Mouse (Mus musculus): ENCODE results near the gene Serpina1c. TPM values are rescaled to one million over a fixed set of nuclear protein-coding genes. Genes with fewer than 3 reads are reported as not detected.
"Not testable (repeated sequence)": the region's sequence is repeated elsewhere in the genome, so short reads cannot be mapped to it uniquely, and the experiment has no call there.

The Serpina1c gene
- polyA plus RNA-seq (2015; fragmentation: Nextera tagmentation; extraction: Ambion mirVana): 0.18 TPM in 1 of 2 replicates, not detected in the other

DNA sequence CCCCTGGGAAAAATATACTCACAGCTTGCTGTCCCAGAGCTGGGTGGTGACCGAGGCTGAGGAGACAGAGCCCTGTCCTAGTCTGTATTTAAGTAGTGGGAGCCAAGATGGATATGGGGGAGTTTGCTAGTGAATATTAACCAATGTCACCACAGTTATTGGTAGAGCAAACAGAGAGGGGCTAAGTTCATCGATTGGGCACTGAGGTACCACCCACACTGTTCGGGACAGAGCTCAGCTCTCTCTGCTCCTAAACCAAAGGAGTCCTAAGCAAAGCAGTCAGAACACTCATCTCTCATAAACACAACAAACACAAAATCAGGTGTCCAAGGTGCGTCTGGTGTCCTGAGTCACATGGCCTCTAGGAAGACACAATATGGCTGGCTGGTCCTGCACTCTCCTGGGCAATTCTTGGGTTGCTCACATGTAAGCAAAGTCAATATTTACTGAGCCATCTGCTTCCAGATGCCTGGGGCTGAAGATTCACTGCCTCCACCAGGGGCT, at the start of gene Serpina1c:
Gene Serpina1c, minus strand, starts transcription at position 51 of the 504 bp plus-strand sequence.
- not testable (repeated sequence) for DNase-seq (ENCODE audit: low spot score)

DNA sequence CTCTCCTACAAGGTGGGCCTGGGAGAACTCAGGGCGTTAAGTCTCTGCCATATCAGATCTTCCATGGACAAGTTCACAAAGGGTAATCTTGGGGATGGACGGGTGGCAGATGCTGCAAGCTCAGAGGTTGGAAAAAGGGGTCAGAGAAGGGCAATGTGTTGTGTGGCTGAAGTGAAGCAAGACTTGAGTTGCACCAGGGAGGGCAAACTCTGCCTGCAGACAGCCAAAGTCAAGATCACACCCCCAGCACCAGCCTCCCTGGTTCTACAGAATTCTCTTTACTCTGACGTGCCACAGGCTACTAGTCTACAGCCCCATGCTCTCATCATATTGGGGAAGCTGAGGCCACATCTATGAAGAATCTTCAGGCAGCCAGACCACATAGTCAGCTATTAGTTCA, 48.3 kb upstream of the Serpina1c start:
- DNase-seq (ENCODE audit: low spot score): not testable (repeated sequence)

DNA sequence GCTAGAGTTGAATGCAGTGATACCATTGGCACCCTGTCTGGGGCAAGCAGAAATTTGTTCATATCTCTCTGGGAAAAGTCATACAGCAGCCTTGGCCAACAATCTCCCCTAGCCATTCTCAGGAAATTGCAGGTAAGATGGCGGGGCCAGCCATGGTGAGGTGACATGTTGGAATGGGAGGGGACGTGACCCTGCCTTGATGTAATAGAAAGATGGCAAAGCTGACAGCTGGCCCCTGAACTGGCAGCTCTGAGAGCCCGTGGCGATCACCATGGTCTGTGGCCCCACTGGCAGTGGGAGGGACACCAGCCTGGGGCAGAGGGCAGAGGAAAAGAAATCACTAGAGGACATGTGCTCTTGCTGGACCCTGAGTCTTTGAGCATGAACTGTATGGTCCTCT, 41.6 kb upstream of the Serpina1c start:
- no peak for DNase-seq (ENCODE audit: low spot score)

DNA sequence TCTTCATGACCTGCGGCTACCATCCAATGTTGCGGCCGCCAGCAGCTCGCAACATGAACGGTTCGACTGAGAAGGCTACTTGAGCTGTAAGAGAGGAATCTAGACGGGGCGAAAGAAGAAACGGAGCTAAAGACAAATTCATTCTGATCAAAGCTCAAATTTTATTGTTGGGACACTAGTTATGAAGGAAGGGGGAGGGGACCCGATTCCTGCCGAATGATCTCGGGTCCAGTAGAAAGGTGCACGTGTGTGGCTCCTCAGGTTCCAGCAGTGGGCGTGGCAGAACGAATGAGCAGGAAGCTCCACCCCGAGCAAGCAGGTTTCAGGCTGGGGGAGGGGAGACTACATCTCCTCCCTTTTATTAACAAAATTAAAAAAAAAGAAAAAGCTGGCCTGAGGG, 4.5 kb upstream of the Serpina1c start:
- DNase-seq (ENCODE audit: low spot score): not testable (repeated sequence)

DNA sequence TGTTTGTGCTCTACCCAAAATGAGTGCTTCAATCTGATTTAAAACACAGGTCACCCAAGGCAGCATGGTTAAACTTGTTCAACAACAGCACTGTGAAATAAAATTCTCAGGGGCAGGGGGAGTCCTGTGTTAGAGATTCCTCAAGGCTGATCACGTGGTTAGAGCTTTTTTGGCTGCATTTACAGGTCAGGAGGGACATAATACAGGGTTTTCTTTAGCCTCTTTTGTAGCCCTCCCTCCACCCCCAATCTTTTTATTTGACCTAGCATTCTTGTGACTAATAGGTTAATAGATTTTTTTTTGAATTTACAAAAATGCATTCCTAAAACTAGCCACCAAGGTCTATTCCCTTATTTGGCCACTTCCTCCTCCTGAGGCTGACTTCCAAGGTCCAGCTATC, 3.1 kb upstream of the Serpina1c start:
- not testable (repeated sequence) for DNase-seq (ENCODE audit: low spot score)

DNA sequence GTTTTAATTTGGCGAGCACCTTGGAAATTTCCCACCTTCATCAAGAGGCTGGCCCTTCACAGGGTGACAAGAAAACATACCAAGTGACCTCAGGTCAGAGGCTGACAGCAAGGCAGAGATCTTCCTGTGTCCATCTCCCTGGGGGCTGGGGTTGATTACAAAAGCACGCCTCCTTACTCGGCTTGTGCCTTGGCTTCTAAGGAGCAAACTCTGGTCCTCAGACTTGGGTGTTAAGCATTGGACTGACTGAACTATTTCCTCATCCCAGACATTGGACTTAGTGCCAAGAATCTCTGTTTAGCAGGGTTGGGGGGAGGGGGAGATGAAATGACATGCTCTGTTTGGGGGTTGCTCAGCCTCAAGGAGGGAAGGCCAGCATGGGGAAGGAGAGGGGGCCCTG, 2.8 kb downstream of the Serpina1c start:
- DNase-seq (ENCODE audit: low spot score): not testable (repeated sequence)

DNA sequence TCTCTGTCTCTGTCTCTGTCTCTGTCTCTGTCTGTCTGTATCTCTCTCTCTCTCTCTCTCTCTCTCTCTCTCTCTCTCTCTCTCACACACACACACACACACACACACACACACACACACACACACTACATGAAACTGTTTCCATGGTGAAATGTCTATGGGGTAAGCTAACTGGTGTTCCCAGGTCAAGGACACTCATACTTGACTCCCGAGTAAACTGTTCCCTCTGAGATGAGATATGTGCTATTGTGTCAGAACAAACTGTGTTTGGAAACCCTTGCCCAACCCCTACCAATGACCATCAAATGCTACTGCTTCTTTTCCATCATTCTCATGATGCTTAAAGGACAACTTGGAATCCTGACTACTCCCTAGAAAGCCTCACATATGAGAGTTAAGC, 37.8 kb downstream of the Serpina1c start:
- DNase-seq (ENCODE audit: low spot score): not testable (repeated sequence)

DNA sequence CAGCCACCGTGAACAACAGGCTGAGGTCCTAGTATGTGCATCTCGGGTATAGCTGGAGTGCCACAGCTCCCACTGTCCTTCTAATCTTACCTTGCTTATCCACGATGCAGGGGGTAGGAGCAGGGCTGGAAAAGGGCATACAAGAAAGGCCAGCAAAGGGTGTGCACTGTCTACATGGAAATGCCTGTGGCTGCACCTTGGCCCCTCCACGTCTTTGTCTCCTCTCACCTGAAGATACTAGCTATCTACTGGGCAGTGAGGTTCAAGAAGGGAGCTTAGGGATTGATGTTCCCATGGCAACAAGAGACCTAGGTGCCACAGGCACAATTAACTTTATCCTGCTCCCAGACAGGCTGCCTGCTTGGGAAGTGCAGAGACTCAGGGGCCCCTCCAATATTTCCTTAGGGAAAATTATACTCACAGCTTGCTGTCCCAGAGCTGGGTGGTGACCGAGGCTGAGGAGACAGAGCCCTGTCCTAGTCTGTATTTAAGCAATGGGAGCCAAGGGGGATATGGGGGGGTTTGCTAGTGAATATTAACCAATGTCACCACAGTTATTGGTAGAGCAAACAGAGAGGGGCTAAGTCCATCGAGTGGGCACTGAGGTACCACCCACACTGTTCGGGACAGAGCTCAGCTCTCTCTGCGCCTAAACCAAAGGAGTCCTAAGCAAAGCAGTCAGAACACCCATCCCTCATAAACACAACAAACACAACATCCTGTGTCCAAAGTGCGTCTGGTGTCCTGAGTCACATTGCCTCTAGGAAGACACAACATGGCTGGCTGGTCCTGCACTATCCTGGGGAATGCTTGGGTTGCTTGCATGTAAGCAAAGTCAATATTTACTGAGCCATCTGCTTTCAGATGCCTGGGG, 41.3 kb downstream of the Serpina1c start, which contains the start of gene Serpina1a:
Gene Serpina1a, minus strand, starts transcription at position 462 of the 874 bp plus-strand sequence.
- DNase-seq (ENCODE audit: low spot score): not testable (repeated sequence)

DNA sequence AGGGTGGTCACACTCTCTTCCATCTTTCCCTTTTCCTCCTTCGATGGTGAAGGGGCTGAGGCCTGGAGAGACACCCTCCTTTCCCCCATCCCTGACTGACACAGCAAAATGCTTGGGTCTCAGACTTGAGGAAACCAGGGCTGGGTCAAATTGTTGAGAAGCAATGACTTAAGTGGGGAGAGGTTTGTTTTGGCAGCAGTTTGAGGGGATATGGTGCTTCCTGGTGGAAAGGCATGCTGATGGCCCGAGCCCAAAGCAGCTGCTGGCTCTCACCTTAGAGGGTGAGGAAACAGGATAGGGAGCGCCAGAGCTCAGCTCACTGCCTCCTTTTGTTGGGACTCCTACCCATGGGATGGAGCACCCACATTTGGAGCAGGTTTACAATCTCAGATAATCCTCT, 43.7 kb downstream of the Serpina1c start:
- DNase-seq (ENCODE audit: low spot score): no peak

DNA sequence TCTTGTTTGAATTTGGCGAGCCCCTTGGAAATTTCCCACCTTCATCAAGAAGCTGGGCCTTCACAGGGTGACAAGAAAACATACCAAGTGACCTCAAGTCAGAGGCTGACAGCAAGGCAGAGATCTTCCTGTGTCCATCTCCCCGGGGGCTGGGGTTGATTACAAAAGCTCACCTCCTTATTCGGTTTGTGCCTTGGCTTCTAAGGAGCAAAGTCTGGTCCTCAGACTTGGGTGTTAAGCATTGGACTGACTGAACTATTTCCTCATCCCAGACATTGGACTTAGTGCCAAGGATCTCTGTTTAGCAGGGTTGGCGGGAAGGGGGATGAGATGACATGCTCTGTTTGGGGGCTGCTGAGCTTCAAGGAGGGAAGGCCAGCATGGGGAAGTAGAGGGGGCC, 44.1 kb downstream of the Serpina1c start:
- not testable (repeated sequence) for DNase-seq (ENCODE audit: low spot score)

DNA sequence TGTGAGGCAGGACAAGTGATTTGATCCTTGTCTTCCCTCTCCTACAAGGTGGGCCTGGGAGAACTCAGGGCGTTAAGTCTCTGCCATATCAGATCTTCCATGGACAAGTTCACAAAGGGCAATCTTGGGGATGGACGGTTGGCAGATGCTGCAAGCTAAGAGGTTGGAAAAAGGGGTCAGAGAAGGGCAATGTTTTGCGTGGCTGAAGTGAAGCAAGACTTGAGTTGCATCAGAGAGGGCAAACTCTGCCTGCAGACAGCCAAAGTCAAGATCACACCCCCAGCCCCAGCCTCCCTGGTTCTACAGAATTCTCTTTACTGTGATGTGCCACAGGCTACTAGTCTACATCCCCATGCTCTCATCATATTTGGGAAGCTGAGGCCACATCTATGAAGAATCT, 45.1 kb downstream of the Serpina1c start:
- DNase-seq (ENCODE audit: low spot score): not testable (repeated sequence)

DNA sequence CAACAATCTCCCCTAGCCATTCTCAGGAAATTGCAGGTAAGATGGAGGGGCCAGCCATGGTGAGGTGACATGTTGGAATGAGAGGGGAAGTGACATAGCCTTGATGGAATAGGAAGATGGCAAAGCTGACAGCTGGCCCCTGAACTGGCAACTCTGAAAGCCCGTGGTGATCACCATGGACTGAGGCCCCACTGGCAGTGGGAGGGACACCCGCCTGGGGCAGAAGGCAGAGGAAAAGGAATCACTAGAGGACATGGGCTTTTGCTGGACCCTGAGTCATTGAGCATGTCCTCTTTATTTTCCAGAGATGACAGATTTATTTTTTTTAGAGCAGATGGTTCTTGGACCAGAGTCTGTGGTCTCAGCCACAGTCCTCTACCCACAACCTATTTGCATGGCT, 51.7 kb downstream of the Serpina1c start:
- DNase-seq (ENCODE audit: low spot score): not testable (repeated sequence)

Other genes with a start within 250 kb of the Serpina1c start
- 0.08 and 0.13 TPM in 2 replicates for gene Serpina6, start 247.7 kb downstream of the Serpina1c start, polyA plus RNA-seq (2015; fragmentation: Nextera tagmentation; extraction: Ambion mirVana)
- gene Serpina16, start 228.7 kb downstream of the Serpina1c start, polyA plus RNA-seq (2015; fragmentation: Nextera tagmentation; extraction: Ambion mirVana): not detected in 2 replicates
- gene Serpina1f, start 209.4 kb downstream of the Serpina1c start, polyA plus RNA-seq (2015; fragmentation: Nextera tagmentation; extraction: Ambion mirVana): not detected in 2 replicates
- gene Serpina1d, start 131.3 kb downstream of the Serpina1c start, polyA plus RNA-seq (2015; fragmentation: Nextera tagmentation; extraction: Ambion mirVana): not detected in 2 replicates
- gene Serpina1b, start 74.5 kb downstream of the Serpina1c start, polyA plus RNA-seq (2015; fragmentation: Nextera tagmentation; extraction: Ambion mirVana): 0.17 TPM in 1 of 2 replicates, not detected in the other
- not detected in 2 replicates for gene Serpina1a, start 41.3 kb downstream of the Serpina1c start, polyA plus RNA-seq (2015; fragmentation: Nextera tagmentation; extraction: Ambion mirVana)
- gene Serpina1e, start 54.1 kb upstream of the Serpina1c start, polyA plus RNA-seq (2015; fragmentation: Nextera tagmentation; extraction: Ambion mirVana): 0.38 and 0.69 TPM in 2 replicates
- gene Serpina11, start 85.1 kb upstream of the Serpina1c start, polyA plus RNA-seq (2015; fragmentation: Nextera tagmentation; extraction: Ambion mirVana): 0.34 and 0.40 TPM in 2 replicates
- gene Serpina9, start 108.9 kb upstream of the Serpina1c start, polyA plus RNA-seq (2015; fragmentation: Nextera tagmentation; extraction: Ambion mirVana): 0.95 and 1.1 TPM in 2 replicates
- gene Serpina12, start 139.6 kb upstream of the Serpina1c start, polyA plus RNA-seq (2015; fragmentation: Nextera tagmentation; extraction: Ambion mirVana): 0.20 and 0.27 TPM in 2 replicates
- not detected in 2 replicates for gene Serpina5, start 196.2 kb upstream of the Serpina1c start, polyA plus RNA-seq (2015; fragmentation: Nextera tagmentation; extraction: Ambion mirVana)
- not detected in 2 replicates for gene Serpina3a, start 207.8 kb upstream of the Serpina1c start, polyA plus RNA-seq (2015; fragmentation: Nextera tagmentation; extraction: Ambion mirVana)
- not detected in 2 replicates for gene Serpina3b, start 223.1 kb upstream of the Serpina1c start, polyA plus RNA-seq (2015; fragmentation: Nextera tagmentation; extraction: Ambion mirVana)
- gene Serpina3c, start 249.0 kb upstream of the Serpina1c start, polyA plus RNA-seq (2015; fragmentation: Nextera tagmentation; extraction: Ambion mirVana): 0.08 and 0.12 TPM in 2 replicates